Mouse (Mus musculus) T-helper 1 cell (primary cell): Measurements from ENCODE around the gene Lmod1.

Source experiments
- in situ Hi-C: fragments of 300-600 bp; cut with MboI, MseI; formaldehyde crosslinking; loops from one replicate; pipeline ENCODE4 v1.15.1; 2025; ENCODE audit warnings: high pct_unique_total_duplicates

The Lmod1 gene

GRCm38 (mm10) chr1:135410967-135411366 is 86.4 kb downstream of the Lmod1 start:
- in situ Hi-C loops: no loop called here

DNA sequence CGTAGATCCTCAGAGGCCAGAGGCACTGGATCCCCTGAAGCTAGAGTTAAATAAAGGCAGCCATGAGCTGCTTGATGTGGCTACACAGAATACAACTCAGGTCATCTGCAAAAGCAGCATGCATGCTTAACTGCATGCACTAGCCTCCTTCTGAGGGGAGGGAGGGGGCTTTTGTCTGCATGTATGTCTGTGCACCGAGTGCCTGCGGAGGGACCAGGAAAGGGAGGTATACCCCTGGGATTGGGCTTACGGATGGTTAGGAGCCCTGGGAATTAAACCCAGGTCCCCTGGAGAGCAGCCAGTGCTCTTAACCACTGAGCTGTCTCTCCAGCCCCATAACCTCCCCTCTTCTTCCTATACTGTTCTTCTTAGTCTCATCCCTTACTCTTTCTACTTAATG is 87.5 kb downstream of the Lmod1 start:
- in situ Hi-C loops: no loop called here

- in situ Hi-C loops: no loop called here
Measured at GRCm38 (mm10) chr1:135413996-135414395, 89.4 kb downstream of the Lmod1 start.
